Mouse (Mus musculus): Measurements from ENCODE around the gene Mex3b. TPM values are rescaled to one million over a fixed set of nuclear protein-coding genes. Genes with fewer than 3 reads are reported as not detected.

Gene Mex3b
- total and polyA plus RNA-seq, 3 experiments = 0.30 to 0.61 (median 0.55) TPM

- ATAC-seq (ENCODE audit: extremely low read depth, insufficient number of reproducible peaks, low FRiP score, poor library complexity, severe bottlenecking) (no peak), DNase-seq (ENCODE audit: low spot score) (no peak)
- H3K36me3 ChIP-seq (replicated peaks) = no peaks in the 10 kb centered on the region
- TF ChIP-seq GATA1 (IDR thresholded peaks at IDR 0.05; ENCODE audit: borderline replicate concordance, low read length) (no peak), CTCF (IDR thresholded peaks at IDR 0.05; ENCODE audit: low read depth, low read length) (no peak), POLR2AphosphoS5 (IDR thresholded peaks at IDR 0.05; ENCODE audit: insufficient replicate concordance, low read depth, low read length) (no peak), GATA2 (IDR thresholded peaks at IDR 0.05; ENCODE audit: borderline replicate concordance, low read depth, low read length) (no peak), TAL1 (conservative IDR thresholded peaks at IDR 0.05; ENCODE audit: low read depth, low read length) (no peak)
- no peaks in the 10 kb centered on the region; the same call in 1 of the 2 replicates for H3K27me3 ChIP-seq (ENCODE audit: insufficient read depth, low read length)
- H3K4me3 ChIP-seq (ENCODE audit: low read depth, low read length) = no peak overlapping the region
- H3K9me3 ChIP-seq (replicated peaks) = no peaks in the 10 kb centered on the region
- no peaks in the 10 kb centered on the region for H3K4me1 ChIP-seq (ENCODE audit: insufficient read depth, low read depth, low read length)
Observed at GRCm38 (mm10) chr7:82851670-82852069, 15.5 kb upstream of the Mex3b start.

DNA sequence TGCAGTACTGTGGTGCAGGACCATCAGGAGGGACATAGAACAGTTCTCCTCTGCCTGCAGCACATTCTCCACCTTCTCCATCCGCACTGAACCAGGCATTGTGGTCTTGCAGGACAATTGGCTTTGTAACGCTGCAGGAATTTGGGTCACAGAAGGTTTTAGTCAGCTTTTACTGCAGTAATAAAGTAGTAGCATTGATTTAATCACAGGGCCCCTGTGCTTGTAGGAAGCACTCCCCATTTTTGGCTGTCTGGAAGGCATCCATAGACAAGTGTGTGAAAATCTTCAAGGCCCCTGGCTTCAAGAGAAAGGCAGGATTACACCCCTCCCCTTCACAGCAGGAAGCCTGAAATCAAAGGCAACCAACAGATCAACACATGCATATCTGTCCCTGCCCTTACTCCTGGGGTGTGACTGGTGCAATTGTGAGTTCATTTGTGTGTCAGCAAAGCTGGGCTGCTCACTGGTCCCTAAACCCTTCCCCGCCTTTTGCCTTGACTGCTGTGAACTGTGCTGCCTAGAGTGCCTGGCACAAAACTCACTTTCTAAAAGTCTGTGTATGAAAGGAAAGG is 12.9 kb upstream of the Mex3b start:
- H3K27me3 ChIP-seq (ENCODE audit: insufficient read depth, low read length) = no peaks in the 10 kb centered on the region; the same call in 1 of the 2 replicates
- TF ChIP-seq GATA1 (IDR thresholded peaks at IDR 0.05; ENCODE audit: borderline replicate concordance, low read length) (no peak), GATA2 (IDR thresholded peaks at IDR 0.05; ENCODE audit: borderline replicate concordance, low read depth, low read length) (no peak), TAL1 (conservative IDR thresholded peaks at IDR 0.05; ENCODE audit: low read depth, low read length) (no peak), CTCF (IDR thresholded peaks at IDR 0.05; ENCODE audit: low read depth, low read length) (no peak), POLR2AphosphoS5 (IDR thresholded peaks at IDR 0.05; ENCODE audit: insufficient replicate concordance, low read depth, low read length) (no peak)
- no peak for ATAC-seq (ENCODE audit: extremely low read depth, insufficient number of reproducible peaks, low FRiP score, poor library complexity, severe bottlenecking)
- H3K4me3 ChIP-seq (ENCODE audit: low read depth, low read length) = no peak overlapping the region
- H3K4me1 ChIP-seq (ENCODE audit: insufficient read depth, low read depth, low read length) = no peaks in the 10 kb centered on the region
- no peaks in the 10 kb centered on the region for H3K36me3 ChIP-seq (replicated peaks)
- no peak for DNase-seq (ENCODE audit: low spot score)
- H3K9me3 ChIP-seq (replicated peaks) = no peaks in the 10 kb centered on the region

- TF ChIP-seq GATA2 (IDR thresholded peaks at IDR 0.05; ENCODE audit: borderline replicate concordance, low read depth, low read length) (no peak), GATA1 (IDR thresholded peaks at IDR 0.05; ENCODE audit: borderline replicate concordance, low read length) (no peak), CTCF (IDR thresholded peaks at IDR 0.05; ENCODE audit: low read depth, low read length) (no peak), TAL1 (conservative IDR thresholded peaks at IDR 0.05; ENCODE audit: low read depth, low read length) (no peak), POLR2AphosphoS5 (IDR thresholded peaks at IDR 0.05; ENCODE audit: insufficient replicate concordance, low read depth, low read length) (no peak)
- no peak for ATAC-seq (ENCODE audit: extremely low read depth, insufficient number of reproducible peaks, low FRiP score, poor library complexity, severe bottlenecking)
- Histone ChIP-seq H3K4me1 (ENCODE audit: insufficient read depth, low read depth, low read length) (no peaks in the 10 kb centered on the region), H3K36me3 (replicated peaks) (no peaks in the 10 kb centered on the region), H3K4me3 (ENCODE audit: low read depth, low read length) (no peak overlapping the region), H3K27me3 (ENCODE audit: insufficient read depth, low read length) (peaks cover 2% of the 10 kb centered on the region; the same call in 1 of the 2 replicates), H3K9me3 (replicated peaks) (no peaks in the 10 kb centered on the region)
- no peak for DNase-seq (ENCODE audit: low spot score)
Observed at GRCm38 (mm10) chr7:82858611-82859010, 8.5 kb upstream of the Mex3b start.

GRCm38 (mm10) chr7:82860626-82861025 is 6.5 kb upstream of the Mex3b start:
- H3K4me1 ChIP-seq (ENCODE audit: insufficient read depth, low read depth, low read length) = peaks cover 3% of the 10 kb centered on the region; the same call in 1 of the 2 replicates
- TF ChIP-seq TAL1 (conservative IDR thresholded peaks at IDR 0.05; ENCODE audit: low read depth, low read length) (no peak), GATA1 (IDR thresholded peaks at IDR 0.05; ENCODE audit: borderline replicate concordance, low read length) (no peak), CTCF (IDR thresholded peaks at IDR 0.05; ENCODE audit: low read depth, low read length) (no peak), POLR2AphosphoS5 (IDR thresholded peaks at IDR 0.05; ENCODE audit: insufficient replicate concordance, low read depth, low read length) (no peak), GATA2 (IDR thresholded peaks at IDR 0.05; ENCODE audit: borderline replicate concordance, low read depth, low read length) (no peak)
- no peak overlapping the region for H3K4me3 ChIP-seq (ENCODE audit: low read depth, low read length)
- DNase-seq (ENCODE audit: low spot score) (no peak), ATAC-seq (ENCODE audit: extremely low read depth, insufficient number of reproducible peaks, low FRiP score, poor library complexity, severe bottlenecking) (no peak)
- H3K27me3 ChIP-seq (ENCODE audit: insufficient read depth, low read length) = peaks cover 17% of the 10 kb centered on the region
- no peaks in the 10 kb centered on the region for H3K36me3 ChIP-seq (replicated peaks)
- H3K9me3 ChIP-seq (replicated peaks) = no peaks in the 10 kb centered on the region

- H3K4me3 ChIP-seq (ENCODE audit: low read depth, low read length) = no peak overlapping the region
- DNase-seq (ENCODE audit: low spot score) = no peak
- TF ChIP-seq POLR2AphosphoS5 (IDR thresholded peaks at IDR 0.05; ENCODE audit: insufficient replicate concordance, low read depth, low read length) = no peak
- no peak for TF ChIP-seq GATA2 (IDR thresholded peaks at IDR 0.05; ENCODE audit: borderline replicate concordance, low read depth, low read length)
- no peak for TF ChIP-seq GATA1 (IDR thresholded peaks at IDR 0.05; ENCODE audit: borderline replicate concordance, low read length)
- no peak for TF ChIP-seq TAL1 (conservative IDR thresholded peaks at IDR 0.05; ENCODE audit: low read depth, low read length)
- TF ChIP-seq CTCF (IDR thresholded peaks at IDR 0.05; ENCODE audit: low read depth, low read length) = no peak
- peaks cover 29% of the 10 kb centered on the region for H3K27me3 ChIP-seq (ENCODE audit: insufficient read depth, low read length)
- ATAC-seq (ENCODE audit: extremely low read depth, insufficient number of reproducible peaks, low FRiP score, poor library complexity, severe bottlenecking) = no peak
- no peaks in the 10 kb centered on the region for H3K36me3 ChIP-seq (replicated peaks)
- peaks cover 15% of the 10 kb centered on the region for H3K9me3 ChIP-seq (replicated peaks)
- H3K4me1 ChIP-seq (ENCODE audit: insufficient read depth, low read depth, low read length) = peaks cover 16% of the 10 kb centered on the region
Observed at GRCm38 (mm10) chr7:82863341-82863740, 3.8 kb upstream of the Mex3b start.

DNA sequence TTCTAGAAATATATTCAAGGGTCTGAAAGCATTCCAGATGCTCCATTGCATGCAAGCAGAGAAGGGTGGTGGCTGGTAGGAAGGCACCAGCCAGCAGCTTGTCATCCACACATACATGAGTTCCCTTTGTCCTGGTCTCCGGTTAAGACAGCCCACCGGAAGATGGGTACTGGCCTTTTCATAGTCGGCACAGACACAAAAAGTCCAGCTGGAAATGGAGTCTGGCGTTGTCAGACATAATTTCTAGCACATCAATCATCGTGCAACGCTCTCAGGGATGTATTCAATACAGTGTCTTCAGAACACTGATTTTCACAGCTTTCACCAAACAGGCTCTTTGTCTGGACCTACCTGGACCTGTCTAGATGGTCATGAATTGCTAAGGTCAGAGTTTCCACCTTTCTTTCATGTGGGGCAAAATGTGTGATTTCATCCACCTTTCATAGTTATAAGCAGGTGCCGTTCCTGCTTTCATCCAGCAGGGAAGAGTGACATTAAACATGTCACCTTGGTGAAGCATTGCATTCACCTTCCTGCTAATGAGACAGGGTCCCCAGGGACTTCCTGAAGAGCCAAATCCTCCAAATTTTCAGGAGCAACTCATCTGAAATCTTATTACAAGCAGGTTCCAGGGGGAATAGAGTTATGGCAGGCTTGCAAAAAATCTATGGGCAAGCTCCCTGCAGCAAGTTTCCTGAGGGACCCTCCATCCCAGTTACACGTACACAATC is 2.7 kb upstream of the Mex3b start:
- H3K4me3 ChIP-seq (ENCODE audit: low read depth, low read length) = no peak overlapping the region
- TF ChIP-seq CTCF (IDR thresholded peaks at IDR 0.05; ENCODE audit: low read depth, low read length) (no peak), GATA2 (IDR thresholded peaks at IDR 0.05; ENCODE audit: borderline replicate concordance, low read depth, low read length) (no peak), GATA1 (IDR thresholded peaks at IDR 0.05; ENCODE audit: borderline replicate concordance, low read length) (no peak), POLR2AphosphoS5 (IDR thresholded peaks at IDR 0.05; ENCODE audit: insufficient replicate concordance, low read depth, low read length) (no peak), TAL1 (conservative IDR thresholded peaks at IDR 0.05; ENCODE audit: low read depth, low read length) (no peak)
- H3K4me1 ChIP-seq (ENCODE audit: insufficient read depth, low read depth, low read length) = peaks cover 16% of the 10 kb centered on the region
- peaks cover 26% of the 10 kb centered on the region for H3K9me3 ChIP-seq (replicated peaks)
- H3K27me3 ChIP-seq (ENCODE audit: insufficient read depth, low read length) = peaks cover 37% of the 10 kb centered on the region
- ATAC-seq (ENCODE audit: extremely low read depth, insufficient number of reproducible peaks, low FRiP score, poor library complexity, severe bottlenecking) (no peak), DNase-seq (ENCODE audit: low spot score) (no peak)
- H3K36me3 ChIP-seq (replicated peaks) = no peaks in the 10 kb centered on the region

Data from G1E (cell line).